Mouse (Mus musculus) midbrain, embryonic 12.5 days (tissue): ENCODE results near the gene Col4a3bp. TPM values are rescaled to one million over a fixed set of nuclear protein-coding genes. Genes with fewer than 3 reads are reported as not detected.
"Not testable (repeated sequence)": the region's sequence is repeated elsewhere in the genome, so short reads cannot be mapped to it uniquely, and the experiment has no call there.

Source experiments
- ATAC-seq: fragments of 200-750 bp; cut with Nextera tagmentation; 2 replicates; pipeline ENCODE4 v1.8.0; 2017; ENCODE audit warnings: low read depth, moderate TSS enrichment, moderate library complexity; ENCODE audit not compliant: low FRiP score
- H3K27ac ChIP-seq: fragments of 300-500 bp; sonication (generic); replicated peaks from 2 replicates; pipeline ENCODE4 v1.5.1; 2016; ENCODE audit warnings: mild to moderate bottlenecking
- H3K27me3 ChIP-seq: fragments of 300-500 bp; sonication (generic); 2 replicates; pipeline ENCODE4 v1.6.1; 2016; ENCODE audit warnings: mild to moderate bottlenecking
- H3K36me3 ChIP-seq: fragments of 300-500 bp; sonication (generic); 2 replicates; pipeline ENCODE4 v1.6.1; 2016
- H3K4me1 ChIP-seq: fragments of 300-500 bp; sonication (generic); 2 replicates; pipeline ENCODE4 v1.6.1; 2016
- H3K4me2 ChIP-seq: fragments of 300-500 bp; sonication (generic); replicated peaks from 2 replicates; pipeline ENCODE4 v1.6.1; 2016; ENCODE audit warnings: mild to moderate bottlenecking, moderate library complexity
- H3K4me3 ChIP-seq: fragments of 300-500 bp; sonication (generic); 2 replicates; pipeline ENCODE4 v1.5.1; 2016; ENCODE audit warnings: mild to moderate bottlenecking
- H3K9ac ChIP-seq: fragments of 300-500 bp; sonication (generic); replicated peaks from 2 replicates; pipeline ENCODE4 v1.6.1; 2016; ENCODE audit warnings: mild to moderate bottlenecking, moderate library complexity
- H3K9me3 ChIP-seq: fragments of 300-500 bp; sonication (generic); 2 replicates; pipeline ENCODE4 v1.6.1; 2016; ENCODE audit warnings: mild to moderate bottlenecking
- WGBS: fragments of 180-500 bp; shearing (Covaris S2); methylation state at CpG from one replicate; pipeline ENCODE4 v1.1.7; 2016; 5-methylcytosine and 5-hydroxymethylcytosine counted together
- polyA plus RNA-seq: library from polyadenylated mRNA; unstranded; fragments of >200 nt; fragmentation: Nextera tagmentation; extraction: Ambion mirVana; gene quantifications from 2 replicates; pipeline ENCODE4 v1.2.1, GENCODE M21; 2016

Gene Col4a3bp
- polyA plus RNA-seq, 1 experiment from 2014 or later: 8.6 TPM

GRCm38 (mm10) chr13:96660095-96660860 lies 117.9 kb downstream of the Col4a3bp start:
- Histone ChIP-seq H3K9me3 (no peaks in the 10 kb centered on the region), H3K27ac (peak overlapping the region; percentile 58; the same call in 1 of the 2 replicates), H3K4me1 (peaks cover 7% of the 10 kb centered on the region), H3K4me3 (no peak overlapping the region), H3K9ac (no peak overlapping the region), H3K27me3 (no peaks in the 10 kb centered on the region), H3K36me3 (peaks cover 90% of the 10 kb centered on the region), H3K4me2 (no peak overlapping the region)
- 73% methylated on average over 10 of the region's 10 CpGs for WGBS
- ATAC-seq: peak; percentile 88

GRCm38 (mm10) chr13:96663120-96663519 lies 120.7 kb downstream of the Col4a3bp start:
- not testable (repeated sequence) for H3K4me3 ChIP-seq, H3K4me2 ChIP-seq, H3K27me3 ChIP-seq, ATAC-seq, H3K27ac ChIP-seq, H3K9me3 ChIP-seq, H3K9ac ChIP-seq
- 96% methylated on average over 4 of the region's 4 CpGs for WGBS
- H3K36me3 ChIP-seq: peaks cover 73% of the 10 kb centered on the region
- peaks cover 24% of the 10 kb centered on the region for H3K4me1 ChIP-seq

GRCm38 (mm10) chr13:96664419-96664974 lies 122.1 kb downstream of the Col4a3bp start:
- H3K9ac ChIP-seq: no peak overlapping the region
- H3K4me2 ChIP-seq: no peak overlapping the region
- peaks cover 60% of the 10 kb centered on the region for H3K36me3 ChIP-seq
- peaks cover 38% of the 10 kb centered on the region for H3K4me1 ChIP-seq
- H3K4me3 ChIP-seq: no peak overlapping the region
- H3K9me3 ChIP-seq: no peaks in the 10 kb centered on the region
- no peak overlapping the region for H3K27ac ChIP-seq
- no peak for ATAC-seq
- WGBS: 90% methylated on average over 7 of the region's 7 CpGs
- no peaks in the 10 kb centered on the region for H3K27me3 ChIP-seq

DNA sequence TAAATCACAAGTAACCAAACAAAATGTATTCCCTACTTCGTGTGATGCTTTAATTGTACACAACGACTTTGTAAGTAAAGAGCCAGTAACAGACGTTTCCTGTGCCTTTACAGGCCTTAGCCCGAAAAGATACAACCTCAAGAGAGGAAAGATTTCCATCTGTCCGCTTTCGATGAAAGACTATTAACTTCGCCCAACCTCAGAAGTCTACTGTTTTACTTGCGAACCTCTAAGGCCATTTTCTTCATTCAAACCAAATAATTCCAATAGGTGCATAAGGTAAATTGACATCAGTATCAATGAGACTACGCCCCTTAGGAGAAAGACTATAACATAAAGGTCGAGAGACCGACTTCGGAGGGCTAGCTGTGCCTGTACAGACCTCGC lies 127.6 kb downstream of the Col4a3bp start:
- WGBS: 6% methylated on average over 13 of the region's 13 CpGs

DNA sequence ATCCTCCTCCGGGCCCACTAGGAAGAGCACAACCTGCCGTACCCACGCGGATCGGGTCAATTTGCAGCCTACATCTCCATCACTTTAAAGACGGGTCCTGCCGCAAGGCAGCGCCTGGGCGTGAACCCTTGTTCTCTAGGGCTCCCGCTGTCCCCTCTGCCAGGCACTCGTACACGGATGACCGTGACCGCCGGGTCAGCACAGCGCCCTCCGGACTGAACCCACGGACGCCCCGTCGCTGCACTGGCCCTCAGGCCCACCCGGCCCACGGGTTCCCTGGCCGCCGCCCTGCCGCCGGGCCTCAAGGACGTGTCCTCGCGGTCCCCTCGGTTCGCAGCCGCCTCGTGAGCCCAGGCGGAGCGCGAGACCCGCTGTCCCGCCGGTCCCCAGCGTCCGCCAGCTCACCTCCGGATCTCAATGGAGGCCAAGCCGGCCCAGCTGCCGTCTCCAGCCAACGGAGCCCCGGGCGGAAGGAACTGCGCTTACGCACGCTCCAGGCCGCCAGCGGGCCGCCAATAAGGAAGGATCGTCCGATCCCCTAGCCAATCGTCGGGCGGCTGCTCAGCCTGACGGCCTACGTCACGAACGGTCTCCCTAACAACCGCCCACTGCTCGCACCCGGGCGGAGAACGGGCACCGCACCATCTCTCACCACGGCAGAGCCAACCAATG lies 128.1 kb downstream of the Col4a3bp start, which contains the start of gene Hmgcr:
TSS of gene Hmgcr (minus strand) at position 531 of the 672 bp plus-strand sequence.
- Histone ChIP-seq H3K27me3 (no peaks in the 10 kb centered on the region), H3K4me2 (peak within 1 kb of the TSS; percentile 82), H3K36me3 (peaks cover 5% of the 10 kb centered on the region), H3K4me1 (peaks cover 38% of the 10 kb centered on the region), H3K9me3 (no peaks in the 10 kb centered on the region), H3K27ac (peak within 1 kb of the TSS; percentile 98), H3K4me3 (peak within 1 kb of the TSS; percentile 74), H3K9ac (peak within 1 kb of the TSS; percentile 90)
- peak; percentile 100 for ATAC-seq
- WGBS: under 1% methylated on average over 70 of the region's 70 CpGs

More for the DNA sequence above, 127.6 kb downstream of the Col4a3bp start:
- H3K4me1 ChIP-seq: peaks cover 38% of the 10 kb centered on the region
- no peaks in the 10 kb centered on the region for H3K27me3 ChIP-seq
- H3K27ac ChIP-seq: peak overlapping the region; percentile 98
- ATAC-seq: no peak
- H3K9ac ChIP-seq: peak overlapping the region; percentile 90
- no peaks in the 10 kb centered on the region for H3K9me3 ChIP-seq
- peak overlapping the region; percentile 74 for H3K4me3 ChIP-seq
- H3K4me2 ChIP-seq: peak overlapping the region; percentile 82
- peaks cover 11% of the 10 kb centered on the region for H3K36me3 ChIP-seq

DNA sequence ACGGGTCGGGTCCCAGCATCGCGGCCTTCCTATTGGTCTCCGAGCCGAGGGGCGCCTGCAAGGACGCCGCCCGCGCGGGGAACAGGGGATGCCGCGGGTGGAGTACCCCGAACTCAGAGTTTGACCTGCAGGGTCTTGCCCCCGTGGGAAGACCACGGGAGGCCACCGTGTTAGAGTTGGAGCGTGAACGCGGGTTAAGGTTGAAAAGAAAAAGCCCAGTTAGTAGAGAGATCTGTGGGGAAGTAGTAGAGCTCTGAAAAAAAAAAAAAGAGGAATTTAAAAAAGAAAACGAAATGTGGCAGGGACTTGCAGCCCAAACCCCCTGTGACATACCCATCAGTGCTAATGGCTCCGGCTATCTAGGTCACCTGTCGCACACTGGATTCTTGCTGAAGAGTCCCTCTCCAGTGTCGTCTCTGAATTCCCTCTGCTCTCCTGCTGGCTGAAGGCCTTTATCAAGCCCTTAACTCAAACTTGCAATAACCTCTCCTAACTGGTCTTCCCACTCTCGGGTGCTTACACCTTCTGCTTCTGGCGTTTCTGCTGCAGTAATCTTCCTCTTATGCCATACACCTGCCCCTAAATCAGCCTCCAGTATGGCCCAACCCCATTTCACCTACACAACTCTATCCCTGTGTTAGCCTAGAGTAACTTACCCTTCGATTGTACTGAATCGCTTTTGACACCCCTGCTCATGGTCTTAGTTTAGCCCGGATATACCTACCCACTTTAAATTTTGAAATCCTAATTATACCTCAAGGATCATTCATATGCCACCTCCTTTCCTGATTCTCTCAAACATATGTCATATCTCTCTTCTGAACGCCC lies 128.9 kb downstream of the Col4a3bp start:
- Histone ChIP-seq H3K9ac (no peak overlapping the region; the same call in 1 of the 2 replicates), H3K4me1 (peaks cover 38% of the 10 kb centered on the region), H3K4me3 (peak overlapping the region; percentile 74), H3K9me3 (no peaks in the 10 kb centered on the region), H3K4me2 (peak overlapping the region; percentile 51), H3K27ac (peak overlapping the region; percentile 85), H3K27me3 (no peaks in the 10 kb centered on the region), H3K36me3 (no peaks in the 10 kb centered on the region)
- ATAC-seq: no peak
- 15% methylated on average over 31 of the region's 31 CpGs for WGBS

DNA sequence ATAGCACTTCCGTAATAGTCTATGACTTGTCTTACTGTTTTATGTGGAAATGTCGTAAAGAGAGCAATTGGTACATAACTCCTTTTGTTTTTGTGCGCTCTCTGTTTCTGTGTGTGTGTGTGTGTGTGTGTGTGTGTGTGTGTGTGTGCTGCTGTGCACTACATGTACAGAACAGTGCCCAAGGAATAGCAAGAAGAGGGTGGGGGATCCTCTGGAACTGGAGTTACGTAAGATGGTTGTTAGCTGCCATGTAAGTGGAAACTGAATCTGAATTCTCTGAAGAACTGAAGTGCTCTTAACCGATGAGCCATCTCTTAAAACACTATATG lies 129.5 kb downstream of the Col4a3bp start:
- H3K27ac ChIP-seq: peak overlapping the region; percentile 85

GRCm38 (mm10) chr13:96672276-96672675 lies 129.9 kb downstream of the Col4a3bp start:
- no peak for ATAC-seq
- peaks cover 29% of the 10 kb centered on the region for H3K4me1 ChIP-seq
- H3K4me2 ChIP-seq: no peak overlapping the region
- H3K4me3 ChIP-seq: no peak overlapping the region
- H3K9ac ChIP-seq: no peak overlapping the region
- H3K27me3 ChIP-seq: no peaks in the 10 kb centered on the region
- no peak overlapping the region for H3K27ac ChIP-seq
- 90% methylated on average over 6 of the region's 6 CpGs for WGBS
- no peaks in the 10 kb centered on the region for H3K36me3 ChIP-seq
- H3K9me3 ChIP-seq: no peaks in the 10 kb centered on the region

More for the DNA sequence above, 129.5 kb downstream of the Col4a3bp start:
- no peaks in the 10 kb centered on the region for H3K9me3 ChIP-seq
- no peak overlapping the region for H3K4me2 ChIP-seq
- H3K27me3 ChIP-seq: no peaks in the 10 kb centered on the region
- no peak overlapping the region for H3K4me3 ChIP-seq
- no peaks in the 10 kb centered on the region for H3K36me3 ChIP-seq
- peaks cover 33% of the 10 kb centered on the region for H3K4me1 ChIP-seq
- H3K9ac ChIP-seq: no peak overlapping the region
- 95% methylated on average over 5 of the region's 5 CpGs for whole genome bisulfite sequencing
- no peak for ATAC-seq

DNA sequence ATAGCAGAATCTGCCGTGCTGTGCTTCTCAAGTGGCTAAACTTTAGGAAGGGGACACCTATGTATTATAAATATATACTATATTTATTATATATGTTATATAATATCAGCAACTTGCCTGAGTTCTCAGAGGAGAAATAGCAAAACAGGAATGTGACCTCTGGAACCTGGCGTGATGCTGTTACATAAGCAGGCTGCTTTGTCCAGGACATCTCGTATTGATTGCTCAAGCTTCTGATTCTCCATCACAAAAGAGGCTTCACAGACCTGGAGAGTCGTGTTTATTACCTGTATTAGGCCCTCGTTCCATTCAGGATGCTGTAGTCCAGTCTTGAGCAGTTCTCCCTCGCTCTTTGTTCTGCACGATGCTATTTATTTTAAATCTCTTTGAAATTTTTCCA lies 131.4 kb downstream of the Col4a3bp start:
- 82% methylated on average over 7 of the region's 7 CpGs for WGBS
- no peaks in the 10 kb centered on the region for H3K27me3 ChIP-seq

DNA sequence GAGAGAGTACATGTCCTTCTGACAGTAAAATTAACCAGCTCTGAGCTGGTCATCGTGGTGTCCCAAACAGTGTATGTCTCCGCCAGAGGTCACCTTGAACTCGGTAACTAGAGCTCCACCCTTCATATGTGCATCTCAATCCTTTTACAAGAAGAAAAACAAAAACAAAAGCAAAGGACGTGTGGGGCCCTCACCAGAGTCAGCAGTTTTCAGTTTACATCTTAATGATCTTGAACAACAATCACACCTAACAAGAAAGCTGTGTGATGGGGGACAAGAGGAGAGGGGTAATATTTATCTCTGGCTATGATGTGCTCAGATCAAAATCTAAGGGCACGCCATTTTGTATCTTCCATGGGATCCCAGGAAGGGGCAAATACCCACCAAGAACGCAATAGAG lies 133.3 kb downstream of the Col4a3bp start:
- H3K9ac ChIP-seq: no peak overlapping the region
- no peaks in the 10 kb centered on the region for H3K36me3 ChIP-seq
- no peaks in the 10 kb centered on the region for H3K27me3 ChIP-seq
- ATAC-seq: no peak
- peaks cover 7% of the 10 kb centered on the region; the same call in 1 of the 2 replicates for H3K4me1 ChIP-seq
- H3K4me2 ChIP-seq: no peak overlapping the region
- H3K4me3 ChIP-seq: no peak overlapping the region
- H3K9me3 ChIP-seq: no peaks in the 10 kb centered on the region
- 82% methylated on average over 6 of the region's 6 CpGs for WGBS
- H3K27ac ChIP-seq: no peak overlapping the region

More for the DNA sequence above, 131.4 kb downstream of the Col4a3bp start:
- H3K4me2 ChIP-seq: no peak overlapping the region
- H3K9ac ChIP-seq: no peak overlapping the region
- H3K27ac ChIP-seq: no peak overlapping the region
- H3K4me1 ChIP-seq: peaks cover 14% of the 10 kb centered on the region
- H3K4me3 ChIP-seq: no peak overlapping the region
- ATAC-seq: no peak
- no peaks in the 10 kb centered on the region for H3K36me3 ChIP-seq
- no peaks in the 10 kb centered on the region for H3K9me3 ChIP-seq

DNA sequence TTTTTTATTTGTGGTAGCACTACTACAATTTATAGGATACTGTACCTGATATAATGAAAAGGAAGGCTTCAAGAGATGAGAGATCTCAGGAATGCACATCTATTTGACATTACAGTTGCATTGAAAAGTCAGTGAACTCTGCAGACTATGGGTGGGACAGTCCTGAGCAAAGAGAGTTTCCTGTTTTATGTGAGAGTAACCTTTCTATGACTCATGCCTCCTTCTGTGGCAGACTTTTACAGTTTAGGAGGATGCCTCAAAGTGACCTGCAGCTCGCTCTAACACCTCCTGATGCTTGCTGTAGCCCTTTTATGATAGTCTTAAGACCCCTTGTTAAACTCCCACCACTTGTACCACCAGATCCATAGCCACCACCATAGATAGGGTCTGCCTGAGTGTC lies 134.7 kb downstream of the Col4a3bp start:
- H3K27me3 ChIP-seq: no peaks in the 10 kb centered on the region
- no peak for ATAC-seq
- no peaks in the 10 kb centered on the region for H3K9me3 ChIP-seq
- H3K36me3 ChIP-seq: no peaks in the 10 kb centered on the region
- 73% methylated on average over 1 of the region's 1 CpGs for WGBS
- H3K4me3 ChIP-seq: no peak overlapping the region
- H3K4me1 ChIP-seq: no peaks in the 10 kb centered on the region
- no peak overlapping the region for H3K27ac ChIP-seq
- H3K9ac ChIP-seq: no peak overlapping the region
- H3K4me2 ChIP-seq: no peak overlapping the region
